Mouse (Mus musculus) heart, postnatal 0 days (tissue): ENCODE measurements around the gene Swap70.

ENCODE experiments used
- CTCF ChIP-seq: IDR thresholded peaks from 2 replicates; pipeline ENCODE4 v1.5.1; 2016; ENCODE audit warnings: antibody characterized with exemption, control low read depth, low read depth
- EP300 ChIP-seq: IDR thresholded peaks from 2 replicates; pipeline ENCODE4 v1.6.1; 2016; ENCODE audit warnings: antibody characterized with exemption, low read depth

- TF ChIP-seq EP300 = no peak
- TF ChIP-seq CTCF = no peak
Observed at GRCm38 (mm10) chr7:110287476-110288071, 66.1 kb downstream of the Swap70 start.
